Mouse (Mus musculus): ENCODE results near the gene H2-Ob.

The H2-Ob gene

GRCm38 (mm10) chr17:34238706-34239105, at the start of gene H2-Ob:
Gene H2-Ob (plus strand): TSS chr17:34238903.
- DNase-seq (ENCODE audit: low spot score) = no peak

GRCm38 (mm10) chr17:34188986-34189385, 49.7 kb upstream of the H2-Ob start:
- DNase-seq (ENCODE audit: low spot score) = no peak

DNA sequence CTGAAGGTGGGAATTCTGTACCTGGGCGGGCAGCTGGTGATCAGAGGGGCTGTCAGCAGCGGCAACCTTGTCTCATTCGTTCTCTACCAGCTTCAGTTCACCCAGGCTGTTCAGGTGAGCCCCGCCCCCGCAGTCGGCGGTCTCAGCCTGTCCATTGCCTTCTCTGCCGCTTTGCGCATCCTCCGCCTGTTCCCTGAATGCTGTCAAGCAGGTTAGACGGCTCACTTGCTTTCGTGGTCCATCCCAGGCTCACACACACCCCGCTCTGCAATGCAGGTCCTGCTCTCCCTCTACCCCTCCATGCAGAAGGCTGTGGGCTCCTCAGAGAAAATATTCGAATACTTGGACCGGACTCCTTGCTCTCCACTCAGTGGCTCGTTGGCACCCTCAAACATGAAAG, 45.9 kb upstream of the H2-Ob start:
- DNase-seq (ENCODE audit: low spot score) = no peak

DNA sequence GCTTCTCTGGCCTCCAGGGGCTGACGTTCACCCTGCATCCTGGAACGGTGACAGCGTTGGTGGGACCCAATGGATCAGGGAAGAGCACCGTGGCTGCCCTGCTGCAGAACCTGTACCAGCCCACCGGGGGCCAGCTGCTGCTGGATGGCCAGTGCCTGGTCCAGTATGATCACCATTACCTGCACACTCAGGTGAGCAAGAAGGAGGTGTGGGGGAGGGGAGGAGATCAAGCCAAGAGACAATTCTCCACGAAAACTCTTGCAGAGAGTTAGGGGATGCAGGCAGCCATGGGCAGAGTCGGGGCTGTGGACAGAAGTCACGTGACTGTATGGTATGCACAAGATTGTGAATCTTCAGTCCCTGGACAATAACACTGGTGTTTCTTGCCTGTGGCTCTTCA, 45.2 kb upstream of the H2-Ob start:
- no peak for DNase-seq (ENCODE audit: low spot score)

DNA sequence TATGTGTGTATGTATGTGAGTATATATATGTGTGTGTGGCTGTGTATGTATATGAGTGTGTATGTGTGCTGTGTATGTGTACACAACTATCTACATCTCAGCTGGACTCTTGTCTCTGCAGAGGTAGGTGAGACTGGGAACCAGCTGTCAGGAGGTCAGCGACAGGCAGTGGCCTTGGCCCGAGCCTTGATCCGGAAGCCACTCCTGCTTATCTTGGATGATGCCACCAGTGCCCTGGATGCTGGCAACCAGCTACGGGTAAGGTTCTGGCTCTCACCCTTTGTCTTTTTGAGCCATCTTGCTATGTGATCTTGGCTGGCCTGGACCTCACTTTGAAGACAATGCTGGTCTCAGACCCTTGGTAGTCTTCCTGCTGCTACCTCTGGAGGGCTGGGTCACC, 44.0 kb upstream of the H2-Ob start:
- DNase-seq (ENCODE audit: low spot score) = no peak

DNA sequence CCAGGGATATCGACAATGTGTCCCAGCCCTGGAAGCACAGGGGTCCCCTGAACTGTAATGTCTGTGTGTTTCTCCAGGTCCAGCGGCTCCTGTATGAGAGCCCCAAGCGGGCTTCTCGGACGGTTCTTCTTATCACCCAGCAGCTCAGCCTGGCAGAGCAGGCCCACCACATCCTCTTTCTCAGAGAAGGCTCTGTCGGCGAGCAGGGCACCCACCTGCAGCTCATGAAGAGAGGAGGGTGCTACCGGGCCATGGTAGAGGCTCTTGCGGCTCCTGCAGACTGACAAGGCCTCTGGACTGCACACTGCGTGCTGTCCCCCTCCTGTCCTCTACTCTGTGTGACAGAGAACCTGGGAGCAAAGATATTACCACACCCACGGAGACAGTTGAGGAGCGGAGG, 42.2 kb upstream of the H2-Ob start:
- no peak for DNase-seq (ENCODE audit: low spot score)

- DNase-seq (ENCODE audit: low spot score) = peak; percentile 83
Observed at GRCm38 (mm10) chr17:34196941-34197894, 41.5 kb upstream of the H2-Ob start, which contains the start of gene Psmb8. Gene Psmb8 (plus strand): TSS chr17:34197721.

DNA sequence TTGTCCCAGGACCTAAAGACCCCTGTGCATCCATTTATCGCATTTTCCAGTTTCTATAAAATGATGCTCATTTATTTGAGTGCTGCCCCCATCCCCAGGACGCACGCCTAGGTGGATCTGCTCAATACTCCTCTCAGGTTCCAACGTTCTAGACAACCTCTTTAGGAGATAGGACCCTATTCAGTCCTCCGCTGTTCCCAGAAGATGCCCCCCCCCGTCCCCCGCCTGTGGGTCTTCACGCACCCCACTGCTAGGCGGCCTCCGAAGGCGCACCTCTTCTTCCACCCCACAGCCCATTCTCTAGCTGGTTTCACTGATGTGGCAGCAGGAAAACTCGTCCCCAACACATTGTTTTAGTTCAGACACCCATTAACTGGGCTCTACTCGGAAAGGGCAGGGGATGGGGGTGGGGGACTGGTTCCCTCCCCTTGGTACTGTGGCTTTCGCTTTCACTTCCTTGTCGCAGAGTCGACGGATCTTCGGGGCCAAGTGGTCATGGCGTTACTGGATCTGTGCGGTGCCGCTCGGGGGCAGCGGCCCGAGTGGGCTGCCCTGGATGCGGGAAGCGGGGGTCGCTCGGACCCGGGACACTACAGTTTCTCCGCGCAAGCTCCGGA, 40.7 kb upstream of the H2-Ob start:
- DNase-seq (ENCODE audit: low spot score) = no peak

DNA sequence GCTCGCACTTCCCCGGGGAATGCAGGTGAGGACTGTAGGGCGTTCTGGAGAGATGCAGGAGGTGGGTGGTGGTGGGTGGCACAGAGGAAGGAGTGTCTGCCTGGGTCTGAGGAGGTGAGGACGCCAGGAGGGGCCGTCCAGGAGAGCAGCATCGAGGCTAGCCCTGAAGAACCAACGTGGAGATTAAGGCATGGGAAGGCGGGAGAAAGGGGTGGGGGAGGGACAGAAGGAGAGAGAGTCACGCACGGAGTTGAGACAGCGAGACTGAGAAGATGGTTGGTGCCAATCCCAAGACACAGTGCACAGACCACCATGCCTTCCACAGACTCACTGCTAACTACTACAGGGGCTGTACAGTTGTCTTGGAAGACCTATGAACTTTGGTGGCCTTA, 40.2 kb upstream of the H2-Ob start:
- no peak for DNase-seq (ENCODE audit: low spot score)

DNA sequence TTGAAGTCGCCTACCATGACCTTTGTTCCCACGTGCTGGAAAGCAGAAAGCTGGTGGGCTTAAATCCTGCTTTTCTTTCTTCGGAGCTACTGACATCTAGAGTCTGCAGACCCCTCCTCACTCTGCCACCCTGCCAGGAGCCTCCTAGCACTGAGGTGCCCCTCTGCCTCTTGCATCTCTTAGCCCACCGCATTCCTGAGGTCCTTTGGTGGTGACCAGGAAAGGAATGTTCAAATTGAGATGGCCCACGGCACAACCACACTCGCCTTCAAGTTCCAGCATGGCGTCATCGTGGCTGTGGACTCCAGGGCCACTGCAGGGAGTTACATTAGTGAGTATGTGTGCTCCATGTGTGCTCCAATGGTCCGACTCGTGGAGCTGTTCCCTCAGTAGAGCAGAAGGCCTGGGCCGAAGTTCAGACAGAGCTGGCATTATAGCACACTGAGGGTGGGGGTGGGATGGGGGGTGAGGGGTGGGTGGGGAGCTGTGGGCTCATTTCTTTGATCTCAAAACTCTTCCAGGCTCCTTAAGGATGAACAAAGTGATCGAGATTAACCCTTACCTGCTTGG, 39.6 kb upstream of the H2-Ob start:
- DNase-seq (ENCODE audit: low spot score) = no peak

GRCm38 (mm10) chr17:34200047-34200446, 38.7 kb upstream of the H2-Ob start:
- DNase-seq (ENCODE audit: low spot score) = no peak

- no peak for DNase-seq (ENCODE audit: low spot score)
Observed at GRCm38 (mm10) chr17:34200772-34201505, 37.8 kb upstream of the H2-Ob start.

DNA sequence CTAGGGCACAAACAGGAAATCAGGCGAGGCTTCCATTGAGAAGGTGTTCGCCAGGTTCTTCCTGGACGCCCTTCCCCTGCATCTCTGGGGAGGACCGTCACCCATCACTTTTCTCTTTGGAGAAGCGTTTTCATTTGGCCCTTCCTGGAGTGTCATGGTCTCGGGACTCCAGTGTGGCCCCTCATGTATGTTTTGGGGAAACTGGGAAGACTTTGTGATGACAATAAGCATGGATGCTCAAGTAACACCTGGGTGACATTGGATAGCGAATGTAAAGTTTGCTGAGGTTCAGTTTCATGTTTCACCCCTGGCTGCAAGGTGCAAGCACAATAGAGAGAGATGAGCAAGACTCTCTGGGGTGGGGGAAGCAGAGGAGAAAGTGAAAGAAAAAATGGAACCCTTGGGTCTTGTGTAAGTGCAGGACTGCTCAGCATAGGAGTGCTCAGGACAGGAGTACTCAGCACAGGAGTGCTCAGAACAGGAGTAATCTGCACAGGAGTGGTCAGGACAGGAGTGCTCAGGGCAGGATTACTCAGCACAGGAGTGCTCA, 37.1 kb upstream of the H2-Ob start:
- no peak for DNase-seq (ENCODE audit: low spot score)

DNA sequence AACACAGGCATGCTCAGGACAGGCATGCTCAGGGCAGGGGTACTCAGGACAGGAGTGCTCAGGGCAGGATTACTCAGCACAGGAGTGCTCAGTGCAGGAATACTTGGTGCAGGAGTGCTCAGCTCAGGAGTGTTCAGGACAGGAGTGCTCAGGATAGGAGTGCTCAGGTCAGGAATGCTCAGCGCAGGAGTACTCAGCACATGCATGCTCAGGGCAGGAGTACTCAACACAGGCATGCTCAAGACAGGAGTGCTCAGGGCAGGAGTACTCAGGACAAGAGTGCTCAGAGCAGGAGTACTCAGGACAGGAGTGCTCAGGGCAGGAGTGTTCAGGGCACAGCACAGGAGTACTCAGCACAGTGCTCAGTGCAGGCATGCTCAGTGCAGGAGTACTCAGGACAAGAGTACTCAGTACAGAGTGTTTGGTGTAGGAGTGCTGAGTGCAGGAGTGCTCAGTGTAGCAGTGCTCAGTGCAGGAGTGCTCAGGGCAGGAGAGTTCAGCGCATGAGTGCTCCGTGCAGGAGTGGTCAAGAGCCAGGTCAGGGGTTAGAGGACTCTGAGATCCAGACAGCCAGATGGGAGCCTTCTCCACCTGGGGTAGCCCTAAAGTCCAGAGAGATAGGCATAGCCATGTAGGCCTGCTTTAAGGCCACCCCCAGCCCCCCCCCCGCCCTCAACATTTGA, 35.8 kb upstream of the H2-Ob start:
- DNase-seq (ENCODE audit: low spot score) = no peak

- DNase-seq (ENCODE audit: low spot score) = no peak
Observed at GRCm38 (mm10) chr17:34203444-34203843, 35.3 kb upstream of the H2-Ob start, which contains the start of gene Tap2. Gene Tap2 (plus strand): TSS chr17:34203527.

- DNase-seq (ENCODE audit: low spot score) = peak; percentile 70
Observed at GRCm38 (mm10) chr17:34204303-34205010, 34.2 kb upstream of the H2-Ob start.

DNA sequence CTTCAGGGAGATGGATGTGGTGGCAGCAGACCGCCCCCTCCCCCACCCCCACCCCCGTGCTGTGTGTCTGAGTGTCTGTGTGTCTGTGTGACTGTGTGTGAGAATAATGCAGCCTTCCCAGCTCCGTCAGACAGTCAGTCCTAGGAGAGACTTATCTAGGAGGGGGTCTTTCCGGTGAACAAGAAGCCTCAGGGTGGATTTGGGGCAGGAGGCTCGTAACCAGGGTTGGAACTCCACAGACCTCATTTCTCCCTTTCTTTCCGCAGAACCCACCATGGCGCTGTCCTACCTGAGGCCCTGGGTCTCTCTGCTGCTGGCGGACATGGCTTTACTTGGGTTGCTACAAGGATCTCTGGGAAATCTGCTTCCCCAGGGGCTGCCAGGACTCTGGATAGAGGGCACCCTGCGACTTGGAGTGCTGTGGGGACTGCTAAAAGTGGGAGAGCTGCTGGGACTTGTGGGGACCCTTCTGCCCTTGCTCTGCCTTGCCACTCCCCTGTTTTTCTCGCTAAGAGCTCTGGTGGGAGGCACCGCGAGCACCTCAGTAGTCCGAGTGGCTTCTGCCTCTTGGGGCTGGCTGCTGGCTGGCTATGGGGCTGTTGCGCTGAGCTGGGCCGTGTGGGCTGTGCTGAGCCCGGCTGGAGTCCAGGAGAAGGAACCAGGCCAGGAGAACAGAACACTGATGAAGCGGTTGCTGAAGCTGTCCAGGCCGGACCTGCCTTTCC, 33.5 kb upstream of the H2-Ob start:
- no peak for DNase-seq (ENCODE audit: low spot score)

GRCm38 (mm10) chr17:34205746-34206176, 32.9 kb upstream of the H2-Ob start:
- no peak for DNase-seq (ENCODE audit: low spot score)

GRCm38 (mm10) chr17:34206731-34207130, 32.0 kb upstream of the H2-Ob start:
- DNase-seq (ENCODE audit: low spot score) = no peak

GRCm38 (mm10) chr17:34207456-34207855, 31.2 kb upstream of the H2-Ob start:
- no peak for DNase-seq (ENCODE audit: low spot score)
